Mouse (Mus musculus) adrenal gland, adult 2 months (tissue): Measurements from ENCODE around the gene Mknk1. TPM values are rescaled to one million over a fixed set of nuclear protein-coding genes. Genes with fewer than 3 reads are reported as not detected.

Experiments used
- DNase-seq: peaks from one replicate; pipeline ENCODE4 v3.0.0; 2021
- polyA plus RNA-seq: library from polyadenylated mRNA; depleted of rRNA; stranded (reverse); fragments of >200 nt; gene quantifications from 2 replicates; pipeline ENCODE4 v1.2.3, GENCODE M21; 2012
- total RNA-seq, 2 experiments: library from RNA; stranded (reverse); gene quantifications; 2 replicates each; pipeline ENCODE4 v1.2.3; 2021

Gene Mknk1
- total and polyA plus RNA-seq, 3 experiments, result 36.4 to 60.2 (median 41.6) TPM

DNA sequence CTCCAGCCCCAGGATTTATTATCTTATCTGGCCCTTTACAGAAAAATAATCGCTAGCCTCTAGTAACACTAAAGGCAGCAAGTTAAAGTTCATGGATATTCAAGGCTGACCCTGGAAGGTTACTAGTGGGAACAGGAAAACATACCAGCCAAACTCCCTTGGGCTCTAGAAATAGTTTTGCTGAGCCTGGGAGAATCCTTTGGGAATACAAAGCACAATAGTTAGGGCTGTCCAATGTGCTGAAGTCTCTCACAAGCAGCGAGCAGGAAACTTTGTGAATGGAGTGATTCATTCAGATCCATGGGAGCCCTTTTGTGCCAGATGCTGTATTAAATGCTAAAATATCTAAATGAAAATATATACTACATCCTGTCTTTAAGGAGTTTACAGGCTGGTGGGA is 7.7 kb downstream of the Mknk1 start:
- no peak for DNase-seq

DNA sequence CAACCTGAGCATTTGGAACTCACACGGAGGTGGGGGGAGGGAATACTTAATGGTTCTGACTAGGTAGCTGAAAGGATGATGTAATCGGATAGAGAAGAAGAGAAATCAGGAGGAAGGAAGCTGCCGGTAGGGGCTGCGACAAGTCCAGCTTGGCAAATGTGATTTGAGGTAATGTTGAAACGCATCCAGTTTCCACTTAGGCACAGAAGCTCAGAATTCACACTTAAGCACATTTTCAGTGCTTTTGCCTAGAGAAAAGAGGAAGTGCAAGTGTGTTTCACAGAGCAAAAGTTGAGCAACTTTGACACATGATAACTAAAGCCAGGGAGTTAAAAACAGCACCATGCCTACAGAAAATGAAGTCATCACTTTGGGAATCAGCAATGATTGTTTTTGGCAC is 8.4 kb downstream of the Mknk1 start:
- no peak for DNase-seq

- no peak for DNase-seq
These were observed 9.1 kb downstream of the Mknk1 start for GRCm38 (mm10) chr4:115848083-115848482.

GRCm38 (mm10) chr4:115848990-115849677 is 10.1 kb downstream of the Mknk1 start:
- DNase-seq, result no peak

DNA sequence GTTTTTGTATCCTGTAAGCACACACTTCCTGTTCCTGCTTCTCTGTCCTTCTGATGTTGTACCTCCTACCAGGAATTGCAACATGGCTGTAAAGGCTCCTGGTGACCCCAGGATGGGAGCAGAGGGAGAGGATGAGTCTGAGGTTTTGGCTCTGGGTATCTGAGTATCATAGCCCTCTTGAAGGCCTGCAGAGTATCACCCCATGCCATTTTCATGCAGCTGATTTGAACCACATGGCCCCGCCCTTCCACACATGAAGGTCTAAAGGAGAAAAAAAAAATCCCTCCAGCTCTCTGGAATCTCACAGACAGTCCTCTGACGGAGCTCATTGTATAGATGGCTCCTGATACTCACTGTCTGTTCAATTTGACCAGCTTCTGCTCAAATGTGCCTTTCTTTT is 11.1 kb downstream of the Mknk1 start:
- DNase-seq, result no peak

DNA sequence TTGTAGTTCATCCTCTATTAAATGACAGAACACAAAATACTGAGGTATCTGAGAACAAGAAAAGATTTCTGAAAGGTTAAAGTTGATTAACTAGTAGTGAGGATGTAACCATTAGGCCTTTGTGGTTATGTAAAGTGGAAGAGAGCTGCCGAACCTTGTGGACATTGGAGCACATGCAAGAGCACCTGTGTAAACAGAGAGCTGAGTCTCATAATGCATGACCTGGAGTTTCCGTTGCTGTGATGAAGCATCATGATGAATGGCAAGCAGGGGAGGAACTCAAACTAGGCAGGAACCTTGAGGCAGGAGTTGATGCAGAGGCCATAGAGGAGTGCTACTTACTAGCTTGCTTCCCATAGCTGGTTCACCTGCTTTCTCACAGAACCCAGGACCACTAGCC is 11.6 kb downstream of the Mknk1 start:
- DNase-seq, result no peak

DNA sequence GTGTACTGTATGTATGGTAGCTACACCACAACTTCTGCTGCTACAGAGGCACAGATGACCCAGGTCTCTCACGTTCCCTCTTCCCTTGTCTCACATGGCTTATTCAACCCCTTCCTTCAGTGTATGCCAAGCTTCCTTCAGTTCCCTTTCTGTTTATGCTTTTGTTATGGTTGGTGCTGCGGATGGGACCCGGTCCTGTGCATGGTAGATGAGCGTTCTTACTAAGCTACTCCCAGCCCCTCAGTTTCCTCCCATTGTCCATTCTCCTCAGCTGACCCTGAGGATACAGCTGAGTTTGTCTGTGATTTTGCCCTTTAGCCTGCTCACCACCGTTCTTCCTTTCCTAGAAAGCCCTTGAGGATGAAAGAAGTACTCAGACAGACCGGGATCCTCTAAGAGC is 12.6 kb downstream of the Mknk1 start:
- DNase-seq, result no peak

GRCm38 (mm10) chr4:115855100-115855499 is 16.1 kb downstream of the Mknk1 start:
- no peak for DNase-seq

GRCm38 (mm10) chr4:115855609-115856008 is 16.6 kb downstream of the Mknk1 start:
- DNase-seq, result no peak

DNA sequence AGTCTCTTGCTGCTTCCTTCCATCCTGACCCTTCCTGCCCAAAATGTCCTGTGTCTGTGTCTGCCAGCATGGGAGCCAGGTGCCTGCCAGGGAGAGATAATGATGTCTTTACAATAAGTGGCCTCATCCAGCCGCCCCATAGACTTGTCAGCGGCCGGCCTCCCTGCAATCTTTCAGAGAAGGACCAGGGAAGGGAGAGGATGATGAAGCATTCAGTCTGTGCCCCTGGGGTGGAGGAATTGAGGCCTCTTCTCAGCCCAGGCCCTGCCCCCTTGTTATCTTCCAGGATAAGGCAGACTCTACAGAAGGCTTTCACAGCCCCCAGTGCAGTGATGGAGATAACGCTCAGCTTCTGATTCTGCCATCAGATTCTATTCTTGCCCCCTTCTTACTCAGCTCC is 17.3 kb downstream of the Mknk1 start:
- no peak for DNase-seq

DNA sequence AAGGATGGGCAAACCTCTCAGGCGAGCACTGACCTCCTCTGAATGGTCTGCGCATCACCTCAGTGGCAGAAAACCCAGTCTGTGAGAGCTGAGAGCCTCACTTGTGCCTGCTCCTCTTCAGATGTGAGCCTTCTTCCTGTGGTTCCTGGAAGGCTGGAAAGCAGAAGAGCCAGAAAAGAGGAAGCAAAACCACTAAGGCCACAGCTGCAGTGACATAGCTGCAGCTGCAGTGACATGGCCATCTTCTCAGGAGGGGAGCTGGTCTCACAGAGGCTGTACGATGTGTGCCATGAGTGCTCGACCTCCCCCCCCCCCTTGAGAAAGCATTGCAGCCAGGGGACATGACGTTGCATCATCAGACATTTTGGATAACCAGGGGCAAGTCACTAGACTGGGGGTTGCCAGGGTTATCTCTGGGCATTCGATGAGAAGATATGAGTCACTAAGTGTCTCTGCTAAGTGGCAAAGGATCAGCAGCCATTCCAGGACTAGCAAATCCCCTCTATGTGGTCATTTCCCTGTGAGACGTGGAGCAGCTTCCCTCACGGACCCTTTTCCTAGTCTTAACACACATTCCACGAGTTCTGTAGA is 18.4 kb downstream of the Mknk1 start:
- peak; percentile 27 for DNase-seq

GRCm38 (mm10) chr4:115863352-115863751 is 24.4 kb downstream of the Mknk1 start:
- no peak for DNase-seq

DNA sequence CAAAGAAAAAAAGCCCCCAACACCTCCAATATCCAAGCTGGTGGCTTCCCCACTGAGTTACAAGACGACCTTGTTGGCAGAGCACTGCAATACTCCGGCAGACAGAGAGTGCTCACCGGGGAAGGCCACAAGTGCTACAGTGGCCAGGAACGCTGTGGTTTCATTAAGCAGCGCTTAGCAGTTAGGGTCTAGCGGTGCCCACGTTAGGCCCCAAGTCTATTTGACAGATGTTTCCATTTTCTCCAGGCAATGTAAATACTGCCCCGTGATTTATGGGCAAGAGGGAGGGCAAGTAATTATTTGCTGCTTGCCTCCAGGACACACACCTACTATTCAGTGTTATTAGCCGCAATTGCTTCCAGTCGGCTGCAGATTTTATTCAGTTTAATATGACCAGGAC is 24.9 kb downstream of the Mknk1 start:
- no peak for DNase-seq

DNA sequence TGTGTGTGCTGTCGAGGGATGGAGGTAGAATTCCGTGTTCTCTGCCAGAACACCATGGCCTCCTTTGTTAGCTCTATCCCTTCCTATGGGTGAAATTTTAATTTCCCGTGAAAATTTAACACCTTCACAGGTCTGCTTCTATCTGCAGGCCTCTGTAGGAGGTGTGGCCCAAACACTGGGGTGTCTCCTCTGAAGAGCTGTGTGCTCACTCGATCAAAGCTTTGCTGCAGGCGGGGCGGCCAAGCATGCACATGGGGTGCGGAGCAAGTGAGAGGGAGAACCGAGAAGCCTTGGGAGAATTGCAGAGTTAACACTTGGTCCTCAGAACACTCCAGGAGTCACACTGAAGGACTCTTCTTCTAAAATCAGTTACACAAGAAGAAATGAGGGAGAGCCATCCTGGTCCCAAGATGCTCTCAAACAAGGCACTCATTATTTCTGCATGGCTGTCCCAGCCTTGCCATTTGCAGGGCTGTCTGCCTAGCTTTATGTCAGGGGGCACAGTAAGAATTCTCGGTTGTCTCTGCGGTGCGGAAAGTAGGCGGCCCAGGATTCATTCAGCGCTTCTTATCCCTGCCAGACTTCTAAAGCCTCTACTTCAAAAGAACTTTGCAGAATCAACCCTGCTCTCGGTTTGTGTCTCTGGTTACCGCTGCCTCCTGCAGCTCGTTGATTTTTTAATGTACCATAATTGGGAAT is 30.7 kb downstream of the Mknk1 start:
- no peak for DNase-seq

DNA sequence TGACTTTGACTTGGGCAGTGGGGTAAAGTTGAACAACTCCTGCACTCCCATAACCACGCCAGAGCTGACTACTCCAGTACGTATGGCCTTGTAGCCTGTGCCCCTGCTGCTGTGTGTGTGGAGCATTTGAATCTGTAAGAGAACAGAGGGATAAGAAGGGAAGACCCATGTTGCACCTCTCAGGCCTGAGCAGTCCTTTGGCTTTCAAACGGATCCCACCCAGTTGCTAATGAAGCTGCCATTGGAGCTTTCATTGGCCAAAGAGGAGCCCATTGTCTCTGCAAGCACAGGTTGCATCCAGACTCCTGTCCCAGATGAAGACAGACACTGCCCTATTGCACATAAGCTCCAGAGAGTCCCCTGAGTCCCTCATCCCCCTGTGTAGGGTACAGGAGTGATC is 34.2 kb downstream of the Mknk1 start:
- no peak for DNase-seq

GRCm38 (mm10) chr4:115878216-115878678 is 39.2 kb downstream of the Mknk1 start:
- DNase-seq, result no peak

DNA sequence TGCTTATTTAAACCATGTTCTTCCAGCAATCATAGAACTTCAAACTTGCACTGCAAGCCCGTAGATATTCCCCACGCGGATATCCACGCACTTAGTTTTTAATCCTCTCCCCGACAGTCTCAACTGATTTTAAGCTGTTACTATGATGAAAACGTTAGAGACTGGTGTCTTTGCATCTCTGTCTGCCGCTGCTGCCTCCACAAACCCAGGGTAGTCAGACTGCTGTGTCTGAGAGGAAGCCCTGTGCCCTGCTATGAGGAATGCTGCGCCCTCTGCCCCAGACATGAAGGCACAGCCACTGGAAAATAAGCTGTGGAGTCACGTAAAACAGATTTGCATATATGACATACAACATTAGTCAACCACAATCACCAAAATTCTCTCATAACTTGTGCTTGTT is 39.8 kb downstream of the Mknk1 start:
- DNase-seq, result no peak

GRCm38 (mm10) chr4:115881183-115881582 is 42.2 kb downstream of the Mknk1 start:
- DNase-seq, result no peak

DNA sequence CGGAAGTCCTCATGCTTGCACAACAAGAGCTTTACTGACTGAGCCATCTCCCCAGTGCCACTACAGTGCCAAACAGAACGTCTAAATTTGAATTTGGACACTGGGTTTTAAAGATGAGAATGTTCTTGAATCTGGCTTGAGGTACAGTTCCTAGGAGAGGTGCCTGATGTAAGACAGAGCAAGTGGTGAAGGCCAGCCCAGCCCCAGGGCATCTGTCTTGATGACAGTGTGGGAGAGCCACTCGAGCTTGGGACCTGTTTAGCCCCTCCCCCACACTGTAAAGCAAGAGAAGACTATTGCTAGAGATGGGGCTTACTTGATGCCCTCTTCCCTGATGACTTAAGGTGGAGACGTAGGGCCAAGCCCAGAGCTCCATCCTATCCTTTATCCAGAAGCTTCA is 43.2 kb downstream of the Mknk1 start:
- DNase-seq, result no peak

GRCm38 (mm10) chr4:115884022-115884421 is 45.0 kb downstream of the Mknk1 start, which contains the start of gene Kncn:
TSS of gene Kncn (plus strand) at chr4:115884400.
- no peak for DNase-seq

DNA sequence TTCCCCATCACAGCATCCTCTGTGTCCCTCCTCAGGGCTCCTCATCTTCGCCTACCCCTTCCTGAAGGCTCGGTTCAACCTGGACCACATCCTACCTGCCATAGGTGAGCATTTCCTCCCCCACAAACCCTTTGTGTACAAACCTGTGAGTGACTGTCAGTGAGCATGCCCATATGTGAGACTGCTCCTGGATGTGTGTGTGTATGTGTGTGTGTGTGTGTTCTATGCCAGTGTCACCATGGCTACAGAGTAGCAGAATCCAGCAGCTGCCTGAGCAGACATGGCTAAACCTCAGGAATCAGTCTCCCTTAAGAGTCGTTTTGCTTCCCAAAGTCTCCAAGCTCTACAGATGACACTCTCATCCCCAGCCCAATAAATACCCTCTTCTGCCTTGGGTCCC is 46.8 kb downstream of the Mknk1 start:
- DNase-seq, result no peak

DNA sequence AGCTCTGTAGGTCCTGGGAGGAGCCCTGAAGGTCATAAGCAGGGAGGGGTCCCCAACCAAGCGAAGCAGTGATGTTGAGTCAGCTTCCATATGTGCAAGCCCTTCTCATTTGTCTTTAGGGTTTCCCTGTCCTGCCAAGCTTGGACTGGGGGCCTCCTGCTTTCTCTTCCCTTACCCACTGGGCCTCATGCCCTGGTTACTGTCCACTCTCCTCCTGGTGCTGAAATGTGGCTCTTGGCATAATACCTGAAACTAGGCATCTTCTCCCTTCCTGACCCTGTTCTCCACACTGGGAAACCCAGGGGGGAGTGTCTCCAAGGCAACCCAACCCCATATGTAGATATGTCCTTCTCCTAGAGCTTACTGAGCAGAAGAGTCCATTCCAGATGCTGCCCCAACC is 47.9 kb downstream of the Mknk1 start:
- no peak for DNase-seq

DNA sequence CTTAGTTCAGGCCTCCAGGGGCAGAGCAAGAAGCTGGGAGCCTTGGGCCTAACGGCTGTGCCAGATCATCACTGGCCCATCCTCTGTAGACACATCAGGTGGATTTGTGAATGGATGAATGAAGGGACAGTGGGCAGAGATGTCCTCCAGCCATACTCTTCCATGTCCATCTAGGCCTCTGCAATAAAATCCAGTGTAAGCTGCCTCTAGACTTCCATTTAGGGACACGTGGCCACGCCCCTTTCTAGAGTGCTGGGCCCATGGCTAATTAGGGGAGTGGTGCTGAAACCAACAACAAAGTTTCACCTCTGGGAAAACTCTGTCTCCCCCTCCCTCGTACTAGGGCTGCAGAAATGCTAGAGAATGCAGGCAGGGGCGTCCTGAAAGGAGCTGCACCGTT is 51.1 kb downstream of the Mknk1 start:
- no peak for DNase-seq
